12 mouse cellular contexts compared by ENCODE assay signal in the genomic region with DNA sequence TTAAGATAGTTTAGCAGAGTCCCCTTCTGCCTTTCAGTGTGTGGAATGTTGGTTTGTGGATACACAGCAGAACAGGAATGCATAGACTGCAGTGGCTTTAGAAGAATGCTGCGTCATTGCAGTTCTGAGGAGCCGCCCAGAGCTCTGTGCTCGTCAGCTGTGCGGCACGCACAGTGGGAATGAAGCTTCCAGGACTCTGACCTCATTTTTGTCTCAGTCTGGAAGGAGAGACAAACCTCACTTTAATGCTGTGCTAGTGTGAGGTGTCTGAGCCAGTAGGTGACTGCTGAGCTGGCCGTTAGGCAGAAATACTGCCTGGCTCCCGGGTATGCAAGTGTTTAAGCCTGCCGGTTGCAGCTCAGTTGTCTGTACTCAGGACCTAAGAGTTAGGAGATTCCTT. TPM values are rescaled to one million over a fixed set of nuclear protein-coding genes. Genes with fewer than 3 reads are reported as not detected.
A peak's percentile ranks its signal among the peaks of the same experiment; 100 is the strongest.
DNase-seq lines count a peak whose midpoint lies in the region; ATAC-seq and TF ChIP-seq lines count a peak whose summit lies in the region.
"Had no signal": no experiment of that assay in that cellular context is flagged by ENCODE, and none has a peak within 500 bp of the region (broad histone marks: within the 10 kb centered on the region; RNA-seq: fewer than 3 reads in every experiment).

No protein-coding gene starts in this region.

- H3K36me3 ChIP-seq in embryonic facial prominence, embryonic 12.5 days = peaks cover 92% of the 10 kb centered on the region
- H3K36me3 ChIP-seq in embryonic facial prominence, embryonic 10.5 days (replicated peaks) = peaks cover 100% of the 10 kb centered on the region
- H3K36me3 ChIP-seq in ES-Bruce4 (ENCODE audit: control insufficient read depth, insufficient read depth, low read length, poor library complexity, severe bottlenecking) = peaks cover 97% of the 10 kb centered on the region
- peaks cover 100% of the 10 kb centered on the region for H3K36me3 ChIP-seq in hindbrain, embryonic 10.5 days
- peaks cover 97% of the 10 kb centered on the region for H3K36me3 ChIP-seq in midbrain, embryonic 13.5 days

- 0 out of 2 replicates have a peak, but pooled peaks have one; percentile 7 for TF ChIP-seq EP300 in ES-Bruce4 (IDR thresholded peaks at IDR 0.05; ENCODE audit: insufficient read depth, low read depth, low read length)

- no peak overlapping the region for H3K4me2 ChIP-seq in embryonic facial prominence, embryonic 12.5 days (replicated peaks)
- no peak overlapping the region for H3K4me2 ChIP-seq in midbrain, embryonic 13.5 days (replicated peaks)
- H3K4me2 ChIP-seq: lung, embryonic 15.5 days; neural tube, embryonic 13.5 days had no signal

- no peak overlapping the region for H3K4me3 ChIP-seq in embryonic facial prominence, embryonic 12.5 days
- H3K4me3 ChIP-seq in embryonic facial prominence, embryonic 10.5 days = no peak overlapping the region
- no peak overlapping the region for H3K4me3 ChIP-seq in ES-Bruce4 (ENCODE audit: low read depth, low read length)
- no peak overlapping the region for H3K4me3 ChIP-seq in hindbrain, embryonic 10.5 days
- H3K4me3 ChIP-seq in midbrain, embryonic 13.5 days (replicated peaks) = no peak overlapping the region
- H3K4me3 ChIP-seq: lung, embryonic 15.5 days; neural tube, embryonic 13.5 days had no signal

- H3K27me3 ChIP-seq in embryonic facial prominence, embryonic 12.5 days = no peaks in the 10 kb centered on the region
- H3K27me3 ChIP-seq in embryonic facial prominence, embryonic 10.5 days (replicated peaks; ENCODE audit: low read depth, poor library complexity, severe bottlenecking) = no peaks in the 10 kb centered on the region
- no peaks in the 10 kb centered on the region for H3K27me3 ChIP-seq in ES-Bruce4 (ENCODE audit: control insufficient read depth, insufficient read depth, low read length, poor library complexity, severe bottlenecking)
- H3K27me3 ChIP-seq in hindbrain, embryonic 10.5 days (ENCODE audit: insufficient read depth, poor library complexity, severe bottlenecking) = no peaks in the 10 kb centered on the region
- no peaks in the 10 kb centered on the region for H3K27me3 ChIP-seq in midbrain, embryonic 13.5 days
- H3K27me3 ChIP-seq: lung, embryonic 15.5 days; neural tube, embryonic 13.5 days had no signal

- TF ChIP-seq POLR2A in ES-Bruce4 (IDR thresholded peaks at IDR 0.05; ENCODE audit: insufficient read depth, low read length) = no peak

- DNase-seq in embryonic facial prominence, embryonic 10.5 days (ENCODE audit: low spot score) = no peak
- DNase-seq in heart, adult 18-20 months = peak; percentile 50 to 61
- peak; percentile 50 for DNase-seq in kidney, postnatal 10 days
- no peak for DNase-seq in ovary, postnatal 10 days (ENCODE audit: low spot score)
- DNase-seq in hindbrain, embryonic 10.5 days (ENCODE audit: low spot score) = no peak
- DNase-seq: adrenal gland, adult 2 months; embryo, embryonic 11 days had no signal

- 0 out of 2 replicates have a peak overlapping the region, but pooled peaks have one; percentile 21 for H3K9ac ChIP-seq in embryonic facial prominence, embryonic 12.5 days
- H3K9ac ChIP-seq in ES-Bruce4 (ENCODE audit: low read depth, poor library complexity, severe bottlenecking) = no peak overlapping the region
- no peak overlapping the region for H3K9ac ChIP-seq in midbrain, embryonic 13.5 days (replicated peaks)
- H3K9ac ChIP-seq: lung, embryonic 15.5 days; neural tube, embryonic 13.5 days had no signal

- no peak overlapping the region for H3K27ac ChIP-seq in embryonic facial prominence, embryonic 12.5 days
- no peak overlapping the region for H3K27ac ChIP-seq in embryonic facial prominence, embryonic 10.5 days (replicated peaks)
- H3K27ac ChIP-seq in ES-Bruce4 (ENCODE audit: insufficient read depth, low read length) = peak overlapping the region; percentile 17
- H3K27ac ChIP-seq in hindbrain, embryonic 10.5 days = no peak overlapping the region
- H3K27ac ChIP-seq in midbrain, embryonic 13.5 days = no peak overlapping the region
- H3K27ac ChIP-seq: lung, embryonic 15.5 days; neural tube, embryonic 13.5 days had no signal

- no peaks in the 10 kb centered on the region for H3K4me1 ChIP-seq in embryonic facial prominence, embryonic 12.5 days
- no peaks in the 10 kb centered on the region for H3K4me1 ChIP-seq in embryonic facial prominence, embryonic 10.5 days
- no peaks in the 10 kb centered on the region for H3K4me1 ChIP-seq in ES-Bruce4 (ENCODE audit: control insufficient read depth, insufficient read depth, low read length)
- no peaks in the 10 kb centered on the region for H3K4me1 ChIP-seq in hindbrain, embryonic 10.5 days (replicated peaks)
- peaks cover 3% of the 10 kb centered on the region for H3K4me1 ChIP-seq in midbrain, embryonic 13.5 days (replicated peaks)
- H3K4me1 ChIP-seq: lung, embryonic 15.5 days had no signal

- no peak for TF ChIP-seq CTCF in ES-Bruce4 (IDR thresholded peaks at IDR 0.05; ENCODE audit: low read depth, low read length)

- no peak; the same call in 1 of the 2 replicates for ATAC-seq in embryonic facial prominence, embryonic 12.5 days (ENCODE audit: insufficient number of reproducible peaks, insufficient read depth, low FRiP score, low TSS enrichment)
- no peak for ATAC-seq in midbrain, embryonic 13.5 days

- H3K9me3 ChIP-seq in embryonic facial prominence, embryonic 12.5 days = no peaks in the 10 kb centered on the region
- H3K9me3 ChIP-seq in embryonic facial prominence, embryonic 10.5 days = no peaks in the 10 kb centered on the region
- H3K9me3 ChIP-seq in ES-Bruce4 (replicated peaks; ENCODE audit: control insufficient read depth, insufficient read depth, low read length, poor library complexity, severe bottlenecking) = no peaks in the 10 kb centered on the region
- no peaks in the 10 kb centered on the region for H3K9me3 ChIP-seq in hindbrain, embryonic 10.5 days
- H3K9me3 ChIP-seq in midbrain, embryonic 13.5 days = no peaks in the 10 kb centered on the region
- H3K9me3 ChIP-seq: lung, embryonic 15.5 days; neural tube, embryonic 13.5 days had no signal

- WGBS in embryonic facial prominence, embryonic 12.5 days = 93% methylated on average over 8 of the region's 8 CpGs
- 88% methylated on average over 8 of the region's 8 CpGs for WGBS in embryonic facial prominence, embryonic 10.5 days
- 86% methylated on average over 8 of the region's 8 CpGs for WGBS in hindbrain, embryonic 10.5 days
- 93% methylated on average over 8 of the region's 8 CpGs for WGBS in midbrain, embryonic 13.5 days

RNA-seq across cellular contexts. Expression of gene Slc20a1, which starts 8.3 kb away (rescaled TPM):
- 43.8 and 46.3 TPM in 2 replicates for polyA plus RNA-seq in embryonic facial prominence, embryonic 12.5 days (2016; fragmentation: Nextera tagmentation; extraction: Ambion mirVana)
- 50.4 and 52.8 TPM in 2 replicates for polyA plus RNA-seq in embryonic facial prominence, embryonic 10.5 days (2016; fragmentation: Nextera tagmentation; extraction: Ambion mirVana)
- polyA plus RNA-seq in ES-Bruce4 (2011; ENCODE audit: insufficient read depth, insufficient read length, low read depth, missing spikeins) = 224 and 225 TPM in 2 replicates
- 10 to 100 TPM; 12.4 to 13.9 TPM for total RNA-seq in heart, adult 18-20 months (2021)
- 37.8 and 46.9 TPM in 2 replicates for polyA plus RNA-seq in hindbrain, embryonic 10.5 days (2016; fragmentation: Nextera tagmentation; extraction: Ambion mirVana)
- 52.4 and 53.1 TPM in 2 replicates for polyA plus RNA-seq in midbrain, embryonic 13.5 days (2015; fragmentation: Nextera tagmentation; extraction: Ambion mirVana)

Comparison
In these comparisons a context has a peak if more than half of its experiments do, and no peak if none do; other contexts are left out.
1. DNase-seq: peak in heart, adult 18-20 months (2 of 2) and kidney, postnatal 10 days (single experiment); none in embryonic facial prominence, embryonic 10.5 days (single experiment), ovary, postnatal 10 days (single experiment) and hindbrain, embryonic 10.5 days (single experiment).